Comparison of ENCODE assay signal across 8 mouse cellular contexts in the genomic region with DNA sequence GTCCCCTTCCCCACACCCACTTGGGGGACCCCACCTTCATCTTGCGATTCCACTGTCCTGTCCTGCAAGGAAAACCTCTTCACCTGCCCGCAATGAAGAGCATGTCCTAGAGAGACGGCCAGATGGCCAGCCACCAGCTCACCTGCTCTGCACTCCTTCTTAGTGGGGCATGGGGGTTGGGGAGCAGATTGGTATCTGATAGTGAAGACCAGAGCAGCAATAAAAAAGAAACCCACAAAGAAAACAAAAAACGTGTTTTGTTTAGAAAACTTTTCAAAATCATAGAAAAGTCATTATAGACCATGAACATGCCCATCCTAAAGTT. TPM values are rescaled to one million over a fixed set of nuclear protein-coding genes. Genes with fewer than 3 reads are reported as not detected.
DNase-seq lines count a peak whose midpoint lies in the region; ATAC-seq and TF ChIP-seq lines count a peak whose summit lies in the region.
"Had no signal": no experiment of that assay in that cellular context is flagged by ENCODE, and none has a peak within 500 bp of the region (broad histone marks: within the 10 kb centered on the region; RNA-seq: fewer than 3 reads in every experiment).

No protein-coding gene starts in this region.

- H3K4me1 ChIP-seq in kidney, embryonic 14.5 days (ENCODE audit: control insufficient read depth, insufficient read depth, low read length), result no peaks in the 10 kb centered on the region
- H3K4me1 ChIP-seq in kidney, adult 2 months (ENCODE audit: control insufficient read depth, insufficient read depth, low read length), result no peaks in the 10 kb centered on the region
- peaks cover 12% of the 10 kb centered on the region; the same call in 1 of the 2 replicates for H3K4me1 ChIP-seq in embryonic facial prominence, embryonic 12.5 days
- H3K4me1 ChIP-seq in hindbrain, embryonic 14.5 days (replicated peaks; ENCODE audit: control insufficient read depth, insufficient read depth, low read length), result peaks cover 5% of the 10 kb centered on the region; the same call in 1 of the 2 replicates
- peaks cover 17% of the 10 kb centered on the region for H3K4me1 ChIP-seq in midbrain, embryonic 15.5 days

- H3K27me3 ChIP-seq in kidney, embryonic 14.5 days (ENCODE audit: control insufficient read depth, insufficient read depth, low read length), result peaks cover 36% of the 10 kb centered on the region
- H3K27me3 ChIP-seq in kidney, adult 2 months (replicated peaks; ENCODE audit: control insufficient read depth, insufficient read depth, low read length), result 0 out of 2 replicates have a peak, but pooled peaks cover 2% of the 10 kb centered on the region
- H3K27me3 ChIP-seq in embryonic facial prominence, embryonic 12.5 days, result peaks cover 56% of the 10 kb centered on the region
- peaks cover 48% of the 10 kb centered on the region for H3K27me3 ChIP-seq in hindbrain, embryonic 14.5 days (ENCODE audit: control insufficient read depth, insufficient read depth, low read length)
- H3K27me3 ChIP-seq in midbrain, embryonic 15.5 days (replicated peaks), result peaks cover 44% of the 10 kb centered on the region

- peak overlapping the region; percentile 32 for H3K4me2 ChIP-seq in kidney, embryonic 14.5 days (replicated peaks; ENCODE audit: low read depth, low read length)
- H3K4me2 ChIP-seq in embryonic facial prominence, embryonic 12.5 days (replicated peaks), result peak overlapping the region; percentile 40
- H3K4me2 ChIP-seq in hindbrain, embryonic 14.5 days (replicated peaks), result peak overlapping the region; percentile 32
- H3K4me2 ChIP-seq in midbrain, embryonic 15.5 days, result peak overlapping the region; percentile 47

- TF ChIP-seq CTCF in kidney, adult 2 months (conservative IDR thresholded peaks at IDR 0.05; ENCODE audit: insufficient read depth, insufficient read length, low read depth, low read length), result no peak

- ATAC-seq in kidney, embryonic 14.5 days (ENCODE audit: low FRiP score, low TSS enrichment), result no peak
- no peak for ATAC-seq in embryonic facial prominence, embryonic 12.5 days (ENCODE audit: insufficient number of reproducible peaks, insufficient read depth, low FRiP score, low TSS enrichment)
- no peak for ATAC-seq in hindbrain, embryonic 14.5 days (ENCODE audit: low FRiP score)
- ATAC-seq in midbrain, embryonic 15.5 days (replicated peaks), result no peak

- no peak for TF ChIP-seq POLR2A in kidney, adult 2 months (IDR thresholded peaks at IDR 0.05; ENCODE audit: low read depth, low read length)

- H3K36me3 ChIP-seq in kidney, embryonic 14.5 days (ENCODE audit: control insufficient read depth, insufficient read depth, low read length), result no peaks in the 10 kb centered on the region
- no peaks in the 10 kb centered on the region for H3K36me3 ChIP-seq in kidney, adult 2 months (ENCODE audit: control insufficient read depth, insufficient read depth, low read length)
- H3K36me3 ChIP-seq in embryonic facial prominence, embryonic 12.5 days, result no peaks in the 10 kb centered on the region
- no peaks in the 10 kb centered on the region for H3K36me3 ChIP-seq in hindbrain, embryonic 14.5 days (replicated peaks; ENCODE audit: control insufficient read depth, insufficient read depth)
- no peaks in the 10 kb centered on the region for H3K36me3 ChIP-seq in midbrain, embryonic 15.5 days (replicated peaks)

- no peaks in the 10 kb centered on the region for H3K9me3 ChIP-seq in kidney, embryonic 14.5 days (ENCODE audit: control insufficient read depth, low read length)
- H3K9me3 ChIP-seq in embryonic facial prominence, embryonic 12.5 days, result no peaks in the 10 kb centered on the region
- no peaks in the 10 kb centered on the region for H3K9me3 ChIP-seq in hindbrain, embryonic 14.5 days (ENCODE audit: control insufficient read depth, low read length)
- H3K9me3 ChIP-seq in midbrain, embryonic 15.5 days, result no peaks in the 10 kb centered on the region

- H3K4me3 ChIP-seq in kidney, embryonic 14.5 days (ENCODE audit: low read length), result 0 out of 2 replicates have a peak overlapping the region, but pooled peaks have one; percentile 7
- H3K4me3 ChIP-seq in kidney, adult 2 months (ENCODE audit: insufficient read depth, low read depth, low read length), result no peak overlapping the region
- H3K4me3 ChIP-seq in embryonic facial prominence, embryonic 12.5 days, result peak overlapping the region; percentile 12
- peak overlapping the region; percentile 18; the same call in 1 of the 2 replicates for H3K4me3 ChIP-seq in hindbrain, embryonic 14.5 days (replicated peaks; ENCODE audit: low read length)
- peak overlapping the region; percentile 19 for H3K4me3 ChIP-seq in midbrain, embryonic 15.5 days

- H3K27ac ChIP-seq in kidney, embryonic 14.5 days (ENCODE audit: low read depth, low read length), result no peak overlapping the region
- H3K27ac ChIP-seq in kidney, adult 2 months (ENCODE audit: insufficient read depth, low read depth, low read length), result no peak overlapping the region
- no peak overlapping the region for H3K27ac ChIP-seq in embryonic facial prominence, embryonic 12.5 days
- H3K27ac ChIP-seq in hindbrain, embryonic 14.5 days, result no peak overlapping the region
- no peak overlapping the region for H3K27ac ChIP-seq in midbrain, embryonic 15.5 days

- 8% methylated on average over 4 of the region's 4 CpGs for WGBS in kidney, embryonic 14.5 days
- 9% methylated on average over 4 of the region's 4 CpGs for WGBS in kidney, adult 2 months
- WGBS in embryonic facial prominence, embryonic 12.5 days, result 5% methylated on average over 4 of the region's 4 CpGs
- 9% methylated on average over 4 of the region's 4 CpGs for WGBS in hindbrain, embryonic 14.5 days
- WGBS in midbrain, embryonic 15.5 days, result 15% methylated on average over 4 of the region's 4 CpGs

- DNase-seq in kidney, adult 2 months, result no peak
- DNase-seq in hindbrain, embryonic 14.5 days (ENCODE audit: low spot score), result no peak
- DNase-seq in thymus, postnatal 10 days (ENCODE audit: low spot score in 2 of 2), result no peak
- no peak for DNase-seq in embryo, embryonic 10.5 days (ENCODE audit: low spot score)
- DNase-seq: gastrocnemius, postnatal 25 days had no signal

- no peak overlapping the region for H3K9ac ChIP-seq in kidney, embryonic 14.5 days (ENCODE audit: low read depth, low read length)
- no peak overlapping the region for H3K9ac ChIP-seq in embryonic facial prominence, embryonic 12.5 days
- H3K9ac ChIP-seq in hindbrain, embryonic 14.5 days, result no peak overlapping the region
- no peak overlapping the region for H3K9ac ChIP-seq in midbrain, embryonic 15.5 days

RNA-seq across cellular contexts. Expression of a gene that starts 40.4 kb away (rescaled TPM):
- not detected in 2 replicates for polyA plus RNA-seq in kidney, embryonic 14.5 days (2014; fragmentation: Nextera tagmentation; extraction: Ambion mirVana)
- polyA plus RNA-seq in kidney, adult 2 months (2012; rRNA removed), result 0.08 and 0.10 TPM in 2 replicates
- polyA plus RNA-seq in embryonic facial prominence, embryonic 12.5 days (2016; fragmentation: Nextera tagmentation; extraction: Ambion mirVana), result 18.4 and 22.2 TPM in 2 replicates
- polyA plus RNA-seq in hindbrain, embryonic 14.5 days (2014; fragmentation: Nextera tagmentation; extraction: Ambion mirVana), result 13.2 and 18.7 TPM in 2 replicates
- polyA plus RNA-seq in midbrain, embryonic 15.5 days (2015; fragmentation: Nextera tagmentation; extraction: Ambion mirVana), result 47.3 and 58.4 TPM in 2 replicates

Comparison
In these comparisons a context has a peak if more than half of its experiments do, and no peak if none do; other contexts are left out.
1. RNA of a gene that starts 40.4 kb away (polyA plus RNA-seq): 47.3 to 58.4 TPM in midbrain, embryonic 15.5 days, 18.4 to 22.2 TPM in embryonic facial prominence, embryonic 12.5 days and 13.2 to 18.7 TPM in hindbrain, embryonic 14.5 days; not detected in kidney, embryonic 14.5 days and 0.08 to 0.10 TPM in kidney, adult 2 months; every median in the first group is over 10 times any median in the second.
2. Peak in every context shown above with its lines, with median percentiles within 50 percentile points of each other: H3K4me2 ChIP-seq.